Mouse (Mus musculus): ENCODE results near the gene Gm47955.
"Not testable (repeated sequence)": the region's sequence is repeated elsewhere in the genome, so short reads cannot be mapped to it uniquely, and the experiment has no call there.

GRCm38 (mm10) chr1:82930558-82930957, 29.5 kb upstream of the Gm47955 start:
- TF ChIP-seq CTCF, EP300 (IDR thresholded peaks at IDR 0.05; ENCODE audit: low read depth): not testable (repeated sequence)

Measured in heart, postnatal 0 days (tissue).